Mouse (Mus musculus) thymus, postnatal 14 days (tissue): ENCODE results near the gene Ubd.
"Not testable (repeated sequence)": the region's sequence is repeated elsewhere in the genome, so short reads cannot be mapped to it uniquely, and the experiment has no call there.

ENCODE experiments used
- DNase-seq: peaks from one replicate; pipeline ENCODE4 v3.0.0; 2021

Ubd gene

DNA sequence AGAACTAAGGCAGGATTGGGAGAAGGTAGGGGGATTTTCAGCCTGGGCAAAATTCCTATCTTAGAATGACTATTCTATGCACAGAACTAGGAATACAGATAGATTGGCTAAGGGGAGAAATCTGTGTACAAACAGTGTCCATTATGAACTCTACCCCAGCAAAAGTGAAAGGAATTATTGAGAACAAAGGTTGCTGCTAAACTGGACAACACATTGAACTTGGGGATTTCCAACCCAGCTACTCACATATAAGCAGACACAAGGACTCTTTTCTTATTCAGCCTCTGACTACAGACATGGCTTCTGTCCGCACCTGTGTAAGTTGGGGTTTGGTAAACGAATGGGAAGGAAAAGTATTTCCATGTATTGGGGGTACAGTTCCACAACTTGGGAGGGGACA lies at the start of gene Ubd:
TSS of gene Ubd (plus strand) at position 237 of the 400 bp plus-strand sequence.
- DNase-seq = no peak

- no peak for DNase-seq
These were observed 32.3 kb upstream of the Ubd start, which contains the start of gene Olfr93 for GRCm38 (mm10) chr17:37161394-37161793. Gene Olfr93, minus strand, starts transcription at chr17:37161494.

GRCm38 (mm10) chr17:37185474-37185873 lies 8.2 kb upstream of the Ubd start:
- DNase-seq = no peak

DNA sequence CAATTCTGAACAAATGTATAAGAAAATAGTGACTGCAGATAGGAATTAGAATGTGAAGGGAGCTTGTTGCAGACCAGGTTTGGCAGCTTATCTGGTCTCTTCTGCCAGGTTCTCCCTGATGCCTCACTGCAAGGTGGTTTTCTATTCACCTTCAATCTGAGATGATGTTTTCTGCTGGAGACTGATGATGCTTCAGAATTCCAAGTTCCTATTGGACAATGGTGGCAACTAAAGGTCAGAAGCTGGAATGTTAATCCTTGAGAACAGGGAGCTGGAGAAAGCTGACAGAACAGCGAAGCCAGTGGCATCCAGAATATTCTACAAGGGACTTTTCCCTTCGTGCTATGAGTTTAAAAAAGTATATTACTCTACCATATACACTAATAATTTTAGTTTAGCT lies 3.0 kb upstream of the Ubd start:
- no peak for DNase-seq

GRCm38 (mm10) chr17:37193032-37193431 lies 660 bp upstream of the Ubd start:
- DNase-seq = no peak

GRCm38 (mm10) chr17:37194782-37195181 lies 1.1 kb downstream of the Ubd start:
- no peak for DNase-seq

DNA sequence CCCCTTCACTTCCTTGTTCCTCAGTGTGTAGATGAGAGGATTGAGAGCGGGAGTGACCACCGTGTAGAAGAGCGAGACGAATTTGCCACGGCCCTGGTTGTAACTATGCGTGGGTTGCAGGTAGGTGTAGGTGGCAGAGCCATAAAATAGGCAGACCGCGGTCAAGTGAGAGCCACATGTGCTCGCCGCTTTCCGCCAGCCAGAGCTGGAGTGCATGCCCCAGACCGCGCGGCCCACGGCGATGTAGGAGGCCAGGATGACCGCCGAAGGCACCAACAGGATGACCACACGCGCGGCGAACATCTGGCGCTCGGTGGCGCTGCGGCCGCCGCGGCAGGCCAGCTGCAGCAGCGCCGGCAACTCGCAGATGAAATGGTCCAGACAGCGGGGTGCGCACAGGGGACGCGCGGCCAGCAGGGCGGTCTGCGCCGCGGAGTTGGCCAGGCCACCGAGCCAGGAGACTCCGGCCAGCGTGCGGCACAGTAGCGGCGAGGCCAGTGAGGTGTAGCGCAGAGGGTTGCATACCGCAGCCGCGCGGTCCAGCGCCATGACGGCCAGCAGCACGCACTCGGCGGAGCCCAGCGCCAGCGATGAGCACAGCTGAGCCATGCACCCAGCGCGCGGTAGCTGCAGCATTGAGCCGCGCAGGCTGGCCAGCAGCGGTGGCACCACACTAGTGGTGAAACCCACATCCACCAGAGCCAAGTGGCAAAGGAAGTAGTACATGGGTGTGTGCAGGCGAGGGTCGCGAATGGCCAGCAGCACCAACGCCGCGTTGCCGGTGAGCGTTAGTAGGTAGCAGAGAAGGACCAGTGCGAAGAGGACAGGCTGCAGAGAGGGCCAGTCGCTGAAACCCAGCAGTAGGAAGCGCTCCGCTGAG lies 3.4 kb downstream of the Ubd start:
- no peak for DNase-seq

GRCm38 (mm10) chr17:37200894-37201293 lies 7.2 kb downstream of the Ubd start, which contains the start of gene Olfr94:
Gene Olfr94, minus strand, starts transcription at chr17:37200994.
- DNase-seq = no peak

GRCm38 (mm10) chr17:37203206-37203916 lies 9.7 kb downstream of the Ubd start:
- peak; percentile 61 for DNase-seq

DNA sequence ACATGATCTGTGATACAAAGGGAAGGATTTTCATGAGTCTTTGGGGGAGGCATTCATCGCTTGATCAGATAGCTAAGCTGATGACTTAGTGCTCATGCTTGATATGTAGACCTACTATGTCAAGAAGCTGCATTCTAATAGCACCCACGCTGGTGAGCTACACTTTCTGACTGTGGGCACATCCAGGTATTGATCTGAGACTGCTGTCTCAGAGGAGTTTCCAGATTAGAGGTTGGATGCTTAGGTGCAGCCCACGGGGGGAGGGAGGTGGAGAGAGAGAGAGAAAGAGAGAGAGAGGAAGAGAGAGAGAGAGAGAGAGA lies 10.2 kb downstream of the Ubd start:
- no peak for DNase-seq

DNA sequence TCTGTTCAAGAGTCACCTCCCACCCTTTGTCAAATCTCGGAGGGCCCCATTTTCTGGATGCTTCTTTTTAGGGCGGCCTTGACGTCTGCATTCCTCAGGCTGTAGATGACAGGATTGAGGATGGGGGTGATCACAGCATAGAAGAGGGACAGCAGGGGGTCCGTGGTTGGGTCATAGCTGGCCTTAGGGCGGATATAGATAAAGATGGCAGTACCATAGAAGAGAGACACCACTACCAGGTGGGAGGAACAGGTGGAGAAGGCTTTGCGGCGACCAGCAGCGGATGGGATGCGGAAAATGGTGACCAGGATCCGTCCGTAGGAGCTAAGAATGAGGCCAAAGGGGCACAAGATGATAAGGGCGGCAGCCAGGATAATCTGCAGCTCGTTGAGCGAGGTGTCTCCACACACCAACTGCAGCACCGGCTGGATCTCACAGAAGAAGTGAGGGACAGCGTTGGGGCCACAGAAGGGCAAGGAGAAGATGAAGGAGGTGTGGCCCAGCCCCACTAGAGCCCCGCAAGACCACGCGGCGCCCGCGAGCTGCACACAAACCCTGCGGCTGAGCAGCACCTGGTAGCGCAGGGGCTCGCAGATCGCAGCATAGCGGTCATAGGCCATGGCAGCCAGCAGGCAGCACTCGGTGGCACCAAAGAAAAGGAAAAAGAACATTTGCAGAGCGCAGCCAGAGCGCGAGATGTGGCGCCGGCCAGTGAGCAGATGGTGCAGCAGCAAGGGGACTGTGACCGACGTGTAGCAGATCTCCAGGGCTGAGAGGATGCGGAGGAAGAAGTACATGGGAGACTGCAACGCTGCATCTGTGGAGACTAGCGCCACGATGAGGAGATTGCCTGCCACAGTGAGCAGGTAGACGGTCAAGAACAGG lies 17.4 kb downstream of the Ubd start:
- DNase-seq = no peak

DNA sequence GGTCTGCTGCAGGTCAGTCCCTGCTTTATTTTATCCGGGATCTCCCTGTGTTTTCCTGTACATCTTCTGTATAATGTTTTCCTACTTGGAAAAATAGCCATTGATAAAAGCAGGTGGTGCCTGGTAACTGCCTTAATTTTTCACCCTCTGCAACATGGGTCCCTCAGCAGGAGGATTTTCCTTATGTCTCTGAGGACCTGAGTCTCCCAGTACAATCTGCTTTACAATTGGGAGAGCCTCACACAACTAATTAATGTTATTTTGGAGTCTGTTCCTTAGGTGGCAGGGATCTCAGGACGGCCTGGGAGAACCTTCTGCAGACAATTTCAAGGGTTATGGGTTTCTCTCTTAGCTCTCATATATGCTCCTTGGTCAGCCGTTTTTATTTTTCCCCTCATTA lies 19.3 kb downstream of the Ubd start, which contains the start of gene Olfr95:
TSS of gene Olfr95 (minus strand) at position 101 of the 400 bp plus-strand sequence.
- no peak for DNase-seq

DNA sequence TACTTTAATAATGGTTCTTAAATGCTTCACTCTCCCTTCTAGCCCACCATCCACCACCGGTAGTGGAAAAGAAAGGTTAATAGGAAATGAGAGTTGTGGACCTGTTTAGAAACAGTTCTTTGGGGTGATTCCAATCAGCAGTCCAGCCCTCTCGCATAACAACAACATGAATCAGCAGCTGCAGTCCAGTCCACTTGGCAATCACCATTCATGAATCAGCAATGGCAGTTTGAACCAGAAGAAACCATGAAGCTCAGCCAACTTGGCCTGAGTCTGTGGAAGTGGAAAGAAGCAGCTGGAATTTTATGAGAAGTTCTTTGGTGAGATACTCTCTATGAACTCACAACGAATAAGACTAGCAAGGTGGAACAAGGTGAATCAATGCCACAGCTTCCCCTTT lies 24.8 kb downstream of the Ubd start:
- no peak for DNase-seq

- no peak for DNase-seq
These were observed 26.2 kb downstream of the Ubd start, which contains the start of gene Olfr96 for GRCm38 (mm10) chr17:37219846-37220245. Gene Olfr96, plus strand, starts transcription at chr17:37220146.

- DNase-seq = no peak
These were observed 28.2 kb downstream of the Ubd start for GRCm38 (mm10) chr17:37221879-37222278.

DNA sequence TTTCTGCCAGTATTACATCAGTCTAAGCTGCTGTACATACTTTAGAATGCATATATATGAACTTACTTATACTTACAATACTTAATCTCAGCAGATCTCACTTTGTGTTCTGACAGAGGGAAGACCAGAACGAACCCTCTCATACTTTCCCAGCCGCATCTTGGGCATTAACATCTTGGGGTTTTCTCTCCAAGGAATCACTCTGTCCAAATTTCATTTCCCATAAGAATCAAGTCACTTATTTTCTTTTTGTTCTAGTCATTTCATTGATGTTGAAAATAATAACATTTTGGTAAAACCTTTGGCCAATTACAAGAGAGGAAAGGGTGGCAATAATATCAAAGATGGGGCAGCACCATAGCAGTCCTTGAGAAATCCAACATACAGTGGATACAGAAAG lies 43.5 kb downstream of the Ubd start, which contains the start of gene Olfr97:
TSS of gene Olfr97 (minus strand) at position 101 of the 400 bp plus-strand sequence.
- not testable (repeated sequence) for DNase-seq

- DNase-seq = no peak
These were observed 48.5 kb downstream of the Ubd start for GRCm38 (mm10) chr17:37242198-37242597.
